Mouse (Mus musculus): ENCODE data around the gene Amhr2. TPM values are rescaled to one million over a fixed set of nuclear protein-coding genes. Genes with fewer than 3 reads are reported as not detected.

The Amhr2 gene
- 0.10 TPM in 2 replicates for polyA plus RNA-seq (2012)

DNA sequence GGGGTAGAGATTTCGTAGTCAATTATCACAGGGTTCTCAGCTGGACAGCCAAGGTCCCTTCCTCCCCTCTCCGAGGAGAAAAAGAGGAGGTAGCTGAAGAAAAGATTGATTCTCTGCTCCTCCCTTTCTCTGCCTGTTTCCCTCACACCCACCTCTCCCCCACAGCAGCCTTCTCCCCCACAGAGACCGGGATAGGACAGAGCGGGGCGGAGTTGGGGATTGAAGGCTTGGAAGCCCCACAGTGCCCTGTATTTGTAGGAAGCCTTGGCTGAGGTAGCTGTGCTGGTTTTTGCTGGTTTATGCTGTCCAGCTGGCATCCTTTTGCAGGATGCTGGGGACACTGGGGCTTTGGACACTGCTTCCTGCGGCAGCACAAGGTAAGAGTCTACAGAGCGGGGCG lies at the start of gene Amhr2:
Gene Amhr2 (plus strand): TSS at position 222 of the 400 bp plus-strand sequence.

DNA sequence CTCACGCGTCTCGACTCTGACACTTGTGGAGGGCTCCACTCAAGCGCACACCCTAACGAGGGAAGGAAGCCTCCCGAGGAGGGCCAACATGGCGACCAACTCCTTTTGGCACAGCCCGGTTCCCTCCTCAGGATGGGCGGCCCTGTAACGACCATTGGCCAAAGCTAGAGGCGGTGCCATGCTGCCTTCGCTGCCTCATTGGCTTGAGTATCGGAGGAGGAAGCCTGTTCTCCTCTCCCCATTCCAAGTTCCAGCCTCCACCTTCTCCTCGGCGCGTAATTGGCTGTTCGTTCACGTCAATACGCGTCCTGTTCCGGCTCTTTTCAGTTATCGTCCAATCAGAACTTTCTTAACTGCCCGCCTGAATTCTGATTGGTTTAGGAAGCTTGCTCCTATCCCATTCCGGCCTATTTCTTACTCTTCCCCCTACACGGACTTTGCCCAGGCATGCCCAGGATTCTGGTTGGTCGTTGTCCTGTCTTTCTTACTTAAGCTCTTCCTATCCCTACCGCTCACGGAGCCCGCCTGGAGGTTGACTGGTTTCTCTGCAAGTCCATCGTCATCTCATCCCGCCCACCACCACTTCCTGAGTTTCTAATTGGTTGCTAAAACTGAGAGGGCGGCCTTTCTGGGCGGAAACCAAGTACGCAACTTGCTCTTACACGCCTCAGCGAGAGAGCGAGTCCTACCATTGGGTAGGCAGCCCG lies 39.5 kb upstream of the Amhr2 start, which contains the start of gene Sp1:
Gene Sp1 (plus strand): TSS at position 655 of the 707 bp plus-strand sequence.

DNA sequence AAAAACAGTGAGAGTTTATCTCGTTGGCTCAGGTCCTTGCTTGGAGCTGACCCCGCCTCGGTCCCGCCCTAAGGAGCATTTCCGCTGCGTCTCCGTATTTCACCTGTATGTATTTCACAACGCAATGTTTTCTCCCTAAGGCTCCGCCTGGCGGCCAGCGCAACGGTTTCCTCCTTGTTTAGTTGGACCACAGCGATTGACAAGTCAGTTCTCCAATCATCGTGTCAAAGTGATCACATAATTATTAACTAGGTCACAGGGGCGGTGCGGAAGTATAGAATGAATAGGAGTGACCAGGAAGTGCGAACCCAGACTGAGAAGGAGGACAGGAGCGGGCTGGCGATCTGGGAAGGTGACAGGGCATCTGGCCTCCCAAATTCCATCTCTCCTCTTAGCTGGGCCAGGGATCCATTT lies 13.7 kb downstream of the Amhr2 start, which contains the start of gene Prr13:
Gene Prr13 (plus strand): TSS at position 125 of the 414 bp plus-strand sequence.

GRCm38 (mm10) chr15:102470183-102470604 lies 25.0 kb downstream of the Amhr2 start, which contains the start of gene Pcbp2:
Gene Pcbp2, plus strand, starts transcription at chr15:102470539.

GRCm38 (mm10) chr15:102503447-102503846 lies 58.3 kb downstream of the Amhr2 start, which contains the start of gene Gm10337:
Gene Gm10337, plus strand, starts transcription at chr15:102503722.

Other genes starting within 250 kb of the Amhr2 start
- gene Zfp740, start 242.1 kb upstream of the Amhr2 start, polyA plus RNA-seq (2012) = 10.8 and 13.8 TPM in 2 replicates
- 25.6 and 36.3 TPM in 2 replicates for gene Csad, start 240.6 kb upstream of the Amhr2 start, polyA plus RNA-seq (2012)
- 84.2 and 101 TPM in 2 replicates for gene Itgb7, start 213.4 kb upstream of the Amhr2 start, polyA plus RNA-seq (2012)
- gene Rarg, start 187.8 kb upstream of the Amhr2 start, polyA plus RNA-seq (2012) = 27.5 and 28.1 TPM in 2 replicates
- gene Gm9918, start 174.8 kb upstream of the Amhr2 start, polyA plus RNA-seq (2012) = 0.03 TPM in 1 of 2 replicates, not detected in the other
- 56.2 and 68.1 TPM in 2 replicates for gene Mfsd5, start 165.9 kb upstream of the Amhr2 start, polyA plus RNA-seq (2012)
- gene Espl1, start 149.1 kb upstream of the Amhr2 start, polyA plus RNA-seq (2012) = 19.1 and 19.4 TPM in 2 replicates
- gene Pfdn5, start 119.3 kb upstream of the Amhr2 start, polyA plus RNA-seq (2012) = 29.5 and 31.4 TPM in 2 replicates
- 121 and 133 TPM in 2 replicates for gene Myg1, start 113.7 kb upstream of the Amhr2 start, polyA plus RNA-seq (2012)
- 148 and 161 TPM in 2 replicates for gene Aaas, start 94.6 kb upstream of the Amhr2 start, polyA plus RNA-seq (2012)
- 0.04 and 0.06 TPM in 2 replicates for gene Sp7, start 78.2 kb upstream of the Amhr2 start, polyA plus RNA-seq (2012)
- 16.0 and 32.9 TPM in 2 replicates for gene Sp1, start 39.2 kb upstream of the Amhr2 start, polyA plus RNA-seq (2012)
- 134 and 138 TPM in 2 replicates for gene Prr13, start 13.7 kb downstream of the Amhr2 start, polyA plus RNA-seq (2012)
- 745 and 751 TPM in 2 replicates for gene Pcbp2, start 25.2 kb downstream of the Amhr2 start, polyA plus RNA-seq (2012)
- not detected in 2 replicates for gene Gm10337, start 58.4 kb downstream of the Amhr2 start, polyA plus RNA-seq (2012)
- gene Map3k12, start 71.7 kb downstream of the Amhr2 start, polyA plus RNA-seq (2012) = 0.26 and 0.75 TPM in 2 replicates
- 70.8 and 71.1 TPM in 2 replicates for gene Tarbp2, start 72.8 kb downstream of the Amhr2 start, polyA plus RNA-seq (2012)
- 1.0 and 2.2 TPM in 2 replicates for gene Npff, start 79.6 kb downstream of the Amhr2 start, polyA plus RNA-seq (2012)
- not detected in 2 replicates for gene Gm28047, start 179.7 kb downstream of the Amhr2 start, polyA plus RNA-seq (2012)
- 13.2 and 19.2 TPM in 2 replicates for gene Atf7, start 180.1 kb downstream of the Amhr2 start, polyA plus RNA-seq (2012)
- 113 and 127 TPM in 2 replicates for gene Atp5g2, start 227.0 kb downstream of the Amhr2 start, polyA plus RNA-seq (2012)

Measured in megakaryocyte-erythroid progenitor cell, adult 5 weeks (primary cell).